Mouse (Mus musculus) intestine, postnatal 0 days (tissue): Measurements from ENCODE around the gene Mfn2. TPM values are rescaled to one million over a fixed set of nuclear protein-coding genes. Genes with fewer than 3 reads are reported as not detected.
"Not testable (repeated sequence)": the region's sequence is repeated elsewhere in the genome, so short reads cannot be mapped to it uniquely, and the experiment has no call there.

ENCODE experiments used
- ATAC-seq: fragments of 200-750 bp; cut with Nextera tagmentation; 2 replicates; pipeline ENCODE4 v1.8.0; 2017; ENCODE audit warnings: mild to moderate bottlenecking, moderate TSS enrichment, moderate library complexity
- H3K27ac ChIP-seq: fragments of 300-500 bp; sonication (generic); 2 replicates; pipeline ENCODE4 v1.5.1; 2014; ENCODE audit warnings: mild to moderate bottlenecking, low read depth, low read length, moderate library complexity
- H3K27me3 ChIP-seq: fragments of 300-500 bp; sonication (generic); replicated peaks from 2 replicates; pipeline ENCODE4 v1.6.1; 2014; ENCODE audit warnings: low read length, mixed read lengths; ENCODE audit not compliant: control insufficient read depth, insufficient read depth
- H3K36me3 ChIP-seq: fragments of 300-500 bp; sonication (generic); 2 replicates; pipeline ENCODE4 v1.6.1; 2014; ENCODE audit warnings: mild to moderate bottlenecking, moderate library complexity; ENCODE audit not compliant: control insufficient read depth, insufficient read depth
- H3K4me1 ChIP-seq: fragments of 300-500 bp; sonication (generic); replicated peaks from 2 replicates; pipeline ENCODE4 v1.6.1; 2014; ENCODE audit warnings: antibody characterized with exemption, low read length, mixed read lengths; ENCODE audit not compliant: control insufficient read depth, insufficient read depth
- H3K4me2 ChIP-seq: fragments of 300-500 bp; sonication (generic); replicated peaks from 2 replicates; pipeline ENCODE4 v1.6.1; 2014; ENCODE audit warnings: low read depth, mild to moderate bottlenecking, moderate library complexity
- H3K4me3 ChIP-seq: fragments of 300-500 bp; sonication (generic); 2 replicates; pipeline ENCODE4 v1.5.1; 2014; ENCODE audit warnings: low read depth, low read length
- H3K9ac ChIP-seq: fragments of 300-500 bp; sonication (generic); 2 replicates; pipeline ENCODE4 v1.6.1; 2014; ENCODE audit warnings: mild to moderate bottlenecking, low read depth, low read length
- H3K9me3 ChIP-seq: fragments of 300-500 bp; sonication (generic); 2 replicates; pipeline ENCODE4 v1.6.1; 2016; ENCODE audit warnings: mixed run types; ENCODE audit not compliant: control insufficient read depth
- CTCF ChIP-seq: sonication (generic); IDR thresholded peaks from 2 replicates; pipeline ENCODE4 v1.5.1; 2016; ENCODE audit warnings: low read depth, mild to moderate bottlenecking, control low read depth, antibody characterized with exemption, moderate library complexity
- WGBS: fragments of 180-500 bp; shearing (Covaris S2); extraction: QIAGEN DNeasy Blood & Tissue Kit; methylation state at CpG from one replicate; pipeline ENCODE4 v1.1.7; 2014; 5-methylcytosine and 5-hydroxymethylcytosine counted together
- polyA plus RNA-seq: library from polyadenylated mRNA; unstranded; fragments of >200 nt; fragmentation: Nextera tagmentation; extraction: Ambion mirVana; gene quantifications from 2 replicates; pipeline ENCODE4 v1.2.1, GENCODE M21; 2015

Mfn2 gene
- polyA plus RNA-seq, 1 experiment from 2014 or later = 44.2 TPM

DNA sequence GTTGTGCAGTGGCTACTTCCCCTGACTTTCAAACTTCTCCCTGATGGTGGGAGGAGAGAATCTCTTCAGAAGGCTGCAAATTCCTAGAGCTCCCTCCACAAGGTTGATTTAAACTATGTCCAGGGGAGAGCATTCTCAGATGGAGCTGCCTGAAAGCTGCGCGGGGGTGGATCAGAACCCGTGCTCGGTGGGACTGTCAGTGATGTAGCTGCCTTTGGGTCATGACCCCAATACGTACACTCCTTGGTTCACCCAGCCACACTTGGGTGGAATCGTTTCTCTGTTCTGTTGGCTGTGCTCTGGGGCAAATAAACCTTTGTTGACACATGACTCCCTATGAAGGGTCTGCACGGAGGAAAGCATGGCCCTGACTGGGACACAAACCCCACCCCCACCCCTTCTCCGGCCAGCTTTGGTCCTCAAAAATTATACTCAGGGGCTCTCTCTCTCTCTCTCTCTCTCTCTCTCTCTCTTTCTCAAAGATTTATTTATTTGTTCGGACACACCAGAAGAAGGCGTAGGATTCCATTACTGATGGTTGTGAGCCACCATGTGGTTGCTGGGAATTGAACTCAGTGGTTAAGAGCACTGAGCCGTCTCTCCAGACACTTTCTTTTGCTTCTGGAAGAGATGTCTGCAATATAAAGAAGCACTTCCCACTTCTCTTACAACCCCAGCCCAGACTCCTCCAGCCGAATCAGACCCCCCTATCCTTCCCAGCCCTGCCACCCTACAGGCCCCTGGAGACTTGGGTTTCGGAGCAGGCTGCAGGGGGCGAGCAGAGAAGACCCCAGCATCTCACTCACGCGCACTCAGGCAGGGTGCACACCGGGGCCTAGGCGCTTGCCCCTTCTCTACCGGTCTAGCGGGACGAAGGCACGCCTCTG lies 36.7 kb downstream of the Mfn2 start:
- H3K9me3 ChIP-seq = no peaks in the 10 kb centered on the region
- peak; percentile 7 for ATAC-seq
- peak overlapping the region; percentile 77 for H3K4me3 ChIP-seq
- TF ChIP-seq CTCF = peak; percentile 37; the same call in 1 of the 2 replicates
- peaks cover 3% of the 10 kb centered on the region; the same call in 1 of the 2 replicates for H3K4me1 ChIP-seq
- H3K27me3 ChIP-seq = no peaks in the 10 kb centered on the region
- H3K36me3 ChIP-seq = peaks cover 25% of the 10 kb centered on the region; the same call in 1 of the 2 replicates
- H3K27ac ChIP-seq = peak overlapping the region; percentile 65; the same call in 1 of the 2 replicates
- peak overlapping the region; percentile 57 for H3K9ac ChIP-seq
- WGBS = 4% methylated on average over 22 of the region's 22 CpGs
- peak overlapping the region; percentile 88 for H3K4me2 ChIP-seq

DNA sequence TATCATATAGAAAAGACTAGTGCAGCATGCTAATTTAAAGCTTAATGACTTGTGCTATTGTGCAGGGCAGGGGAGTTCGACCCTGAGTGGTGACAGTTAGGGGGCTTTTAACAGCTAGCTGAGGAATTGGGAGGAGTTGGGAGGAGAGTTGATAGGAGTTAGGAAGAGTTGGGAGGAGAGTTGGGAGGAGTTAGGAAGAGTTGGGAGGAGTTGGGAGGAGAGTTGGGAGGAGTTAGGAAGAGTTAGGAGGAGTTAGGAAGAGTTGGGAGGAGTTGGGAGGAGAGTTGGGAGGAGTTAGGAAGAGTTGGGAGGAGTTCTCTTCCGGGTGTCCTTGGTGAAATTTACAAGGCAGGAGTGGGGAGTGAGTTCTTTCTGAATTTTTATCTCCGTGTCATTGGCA lies 37.7 kb downstream of the Mfn2 start:
- H3K9me3 ChIP-seq, H3K4me1 ChIP-seq, H3K9ac ChIP-seq, H3K4me3 ChIP-seq, H3K4me2 ChIP-seq, ATAC-seq, H3K27me3 ChIP-seq, H3K27ac ChIP-seq: not testable (repeated sequence)
- 33% methylated on average over 3 of the region's 3 CpGs for WGBS
- peaks cover 29% of the 10 kb centered on the region for H3K36me3 ChIP-seq

DNA sequence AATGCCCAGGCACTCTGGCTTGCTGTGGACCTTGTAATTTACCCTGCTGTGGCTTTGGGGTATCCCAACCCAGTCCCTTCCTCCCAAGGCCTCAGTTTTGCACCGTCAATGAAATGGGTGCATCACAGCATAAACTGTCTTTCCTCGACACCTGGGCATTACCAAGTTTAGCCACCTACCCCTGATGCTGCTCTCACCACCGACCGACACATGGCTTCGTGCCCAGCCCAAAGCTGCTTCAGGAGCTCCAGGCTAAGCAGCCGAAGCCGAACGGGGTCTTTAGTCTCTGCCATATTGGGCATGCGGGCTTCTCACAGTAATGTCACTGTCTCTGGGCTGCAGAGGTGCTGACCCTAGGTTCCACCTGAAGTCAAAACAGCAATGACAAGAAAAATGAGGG lies 38.4 kb downstream of the Mfn2 start:
- no peak for ATAC-seq
- peaks cover 37% of the 10 kb centered on the region for H3K36me3 ChIP-seq
- no peak for TF ChIP-seq CTCF
- no peak overlapping the region for H3K4me2 ChIP-seq
- peaks cover 3% of the 10 kb centered on the region; the same call in 1 of the 2 replicates for H3K4me1 ChIP-seq
- H3K4me3 ChIP-seq = no peak overlapping the region
- no peak overlapping the region for H3K9ac ChIP-seq
- WGBS = 96% methylated on average over 9 of the region's 9 CpGs
- no peaks in the 10 kb centered on the region for H3K27me3 ChIP-seq
- H3K9me3 ChIP-seq = no peaks in the 10 kb centered on the region
- H3K27ac ChIP-seq = no peak overlapping the region

DNA sequence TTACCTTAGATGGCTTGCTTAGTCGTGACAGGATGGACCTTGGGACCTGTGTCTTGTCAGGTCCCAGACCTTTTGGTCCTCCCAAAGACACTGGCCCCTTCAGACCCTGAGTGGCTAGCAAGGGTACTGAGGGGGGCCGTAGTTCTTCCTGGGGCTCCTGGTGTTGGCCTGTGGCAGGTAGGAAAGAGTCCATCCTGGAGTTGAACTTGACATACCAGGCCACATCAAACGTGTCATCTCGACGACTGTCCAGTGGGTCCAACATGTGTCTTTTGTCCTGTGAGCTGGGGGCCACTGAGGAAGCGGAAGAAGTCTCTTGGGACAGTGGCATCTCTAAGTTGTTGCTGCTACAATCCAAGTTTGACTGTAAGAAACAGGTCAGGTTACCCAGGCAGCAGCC lies 38.9 kb downstream of the Mfn2 start:
- Histone ChIP-seq H3K27ac (no peak overlapping the region), H3K9me3 (no peaks in the 10 kb centered on the region), H3K9ac (no peak overlapping the region), H3K4me3 (no peak overlapping the region), H3K4me2 (no peak overlapping the region), H3K27me3 (no peaks in the 10 kb centered on the region), H3K4me1 (peaks cover 3% of the 10 kb centered on the region; the same call in 1 of the 2 replicates), H3K36me3 (peaks cover 41% of the 10 kb centered on the region)
- ATAC-seq = no peak
- WGBS = 98% methylated on average over 6 of the region's 6 CpGs
- no peak for TF ChIP-seq CTCF

DNA sequence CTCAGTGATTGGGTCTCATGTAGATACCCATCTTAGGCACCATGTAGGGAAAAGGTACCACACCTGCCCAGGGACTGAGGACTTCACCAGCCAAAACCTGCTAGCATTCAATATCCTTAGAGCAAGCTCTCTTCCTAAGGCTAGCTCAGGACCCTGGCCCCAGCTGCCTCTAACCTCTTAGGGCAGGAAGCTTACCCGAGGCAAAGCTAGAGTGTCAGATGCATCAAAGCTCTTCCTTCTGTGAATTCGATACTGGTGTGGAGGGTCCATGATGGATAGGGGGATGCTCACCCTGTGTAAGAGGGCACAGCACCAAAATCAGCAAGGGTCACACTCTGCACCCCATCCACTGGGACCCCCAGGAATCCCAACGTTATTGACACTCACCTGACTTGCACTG lies 42.5 kb downstream of the Mfn2 start:
- Histone ChIP-seq H3K4me2 (no peak overlapping the region), H3K9me3 (no peaks in the 10 kb centered on the region), H3K36me3 (peaks cover 48% of the 10 kb centered on the region), H3K27ac (no peak overlapping the region), H3K4me3 (no peak overlapping the region), H3K4me1 (no peaks in the 10 kb centered on the region), H3K9ac (no peak overlapping the region), H3K27me3 (no peaks in the 10 kb centered on the region)
- ATAC-seq = no peak
- TF ChIP-seq CTCF = no peak
- 89% methylated on average over 3 of the region's 3 CpGs for WGBS

DNA sequence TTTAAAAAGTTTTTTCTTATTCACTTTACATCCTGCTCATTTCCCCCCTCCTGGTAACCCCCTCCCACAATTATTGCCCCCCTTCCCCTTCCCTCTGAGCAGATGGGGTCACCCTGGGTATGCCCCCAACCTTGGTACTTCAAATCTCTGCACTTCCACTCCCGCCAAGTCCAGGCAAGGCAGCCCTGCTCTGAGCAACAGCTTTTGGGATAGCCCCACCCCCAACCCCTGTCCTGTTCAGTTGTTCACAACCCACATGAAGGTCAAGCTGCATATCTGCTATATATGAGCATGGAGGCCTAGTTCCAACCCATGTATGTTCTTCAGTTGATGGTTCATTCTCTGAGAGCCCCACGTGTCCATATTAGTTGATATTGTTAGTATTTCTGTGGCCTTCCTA lies 53.7 kb downstream of the Mfn2 start:
- Histone ChIP-seq H3K4me3 (no peak overlapping the region), H3K36me3 (no peaks in the 10 kb centered on the region), H3K9me3 (no peaks in the 10 kb centered on the region), H3K27me3 (no peaks in the 10 kb centered on the region), H3K4me2 (no peak overlapping the region), H3K9ac (no peak overlapping the region), H3K4me1 (peaks cover 5% of the 10 kb centered on the region; the same call in 1 of the 2 replicates), H3K27ac (no peak overlapping the region)
- TF ChIP-seq CTCF = no peak
- no peak for ATAC-seq
- 83% methylated on average over 2 of the region's 2 CpGs for WGBS
